27 mouse cellular contexts compared by ENCODE assay signal in the genomic region with DNA sequence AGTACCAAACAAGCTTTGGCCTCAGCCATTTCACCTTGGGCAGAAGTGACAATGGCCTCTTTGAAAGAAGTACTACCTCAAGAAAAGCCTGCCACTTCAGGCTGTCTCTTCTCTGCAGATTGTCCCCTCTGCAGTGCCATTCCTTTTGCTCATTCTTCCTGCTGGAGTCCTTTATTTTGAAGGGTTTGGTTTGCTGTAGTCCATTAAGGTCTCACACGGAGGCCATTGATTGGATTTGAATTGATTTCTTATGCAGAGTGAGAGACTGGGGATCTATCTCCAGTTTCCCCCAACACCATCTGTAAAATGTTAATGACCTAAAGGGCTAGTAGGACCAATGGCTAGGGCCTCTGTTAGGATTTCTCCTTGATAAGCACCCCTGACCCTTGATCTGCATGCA.
"Had no signal": no experiment of that assay in that cellular context is flagged by ENCODE, and none has a peak within 500 bp of the region (broad histone marks: within the 10 kb centered on the region; RNA-seq: fewer than 3 reads in every experiment).

No protein-coding gene starts in this region.

- H3K4me2 ChIP-seq: embryonic facial prominence, embryonic 12.5 days; embryonic facial prominence, embryonic 13.5 days; embryonic facial prominence, embryonic 15.5 days; forebrain, embryonic 12.5 days; forebrain, embryonic 13.5 days; forebrain, embryonic 15.5 days had no signal

- H3K36me3 ChIP-seq: embryonic facial prominence, embryonic 10.5 days; embryonic facial prominence, embryonic 12.5 days; embryonic facial prominence, embryonic 13.5 days; embryonic facial prominence, embryonic 15.5 days; forebrain, embryonic 10.5 days; forebrain, embryonic 12.5 days; forebrain, embryonic 15.5 days had no signal

- H3K9ac ChIP-seq: embryonic facial prominence, embryonic 12.5 days; embryonic facial prominence, embryonic 13.5 days; embryonic facial prominence, embryonic 15.5 days; forebrain, embryonic 12.5 days; forebrain, embryonic 13.5 days; forebrain, embryonic 15.5 days; forebrain, postnatal 0 days had no signal

- H3K9me3 ChIP-seq: embryonic facial prominence, embryonic 10.5 days; embryonic facial prominence, embryonic 12.5 days; embryonic facial prominence, embryonic 13.5 days; embryonic facial prominence, embryonic 15.5 days; forebrain, embryonic 10.5 days; forebrain, embryonic 12.5 days; forebrain, embryonic 13.5 days; forebrain, embryonic 15.5 days had no signal

- H3K27ac ChIP-seq: embryonic facial prominence, embryonic 10.5 days; embryonic facial prominence, embryonic 12.5 days; embryonic facial prominence, embryonic 13.5 days; embryonic facial prominence, embryonic 15.5 days; forebrain, embryonic 10.5 days; forebrain, embryonic 12.5 days; forebrain, embryonic 13.5 days; forebrain, embryonic 15.5 days had no signal

- H3K4me3 ChIP-seq: embryonic facial prominence, embryonic 10.5 days; embryonic facial prominence, embryonic 12.5 days; embryonic facial prominence, embryonic 13.5 days; embryonic facial prominence, embryonic 15.5 days; erythroblast, embryonic 14.5 days; forebrain, embryonic 10.5 days; forebrain, embryonic 12.5 days; forebrain, embryonic 13.5 days; forebrain, embryonic 15.5 days; gastrocnemius, adult 2 months; heart, adult 2 months had no signal

- H3K27me3 ChIP-seq: embryonic facial prominence, embryonic 12.5 days; embryonic facial prominence, embryonic 13.5 days; embryonic facial prominence, embryonic 15.5 days; forebrain, embryonic 12.5 days; forebrain, embryonic 13.5 days; forebrain, embryonic 15.5 days had no signal

- ATAC-seq: forebrain, embryonic 13.5 days; forebrain, embryonic 14.5 days; forebrain, embryonic 15.5 days; forebrain, embryonic 16.5 days; forebrain, postnatal 0 days had no signal

- DNase-seq: cerebellum, adult 8-10 months; cerebellum, adult 9-10 months; cerebellum, adult 9-11 months; cerebellum, postnatal 10 days; cerebellum, postnatal 14 days; cerebellum, postnatal 25 days; cerebellum, postnatal 36 days; embryo, embryonic 11 days; forebrain, postnatal 0 days; gastrocnemius, adult 2 months; gastrocnemius, postnatal 10 days; gastrocnemius, postnatal 14 days; gastrocnemius, postnatal 25 days; gastrocnemius, postnatal 36 days; heart, adult 18-20 months; heart, adult 2 months had no signal

- H3K4me1 ChIP-seq: embryonic facial prominence, embryonic 10.5 days; embryonic facial prominence, embryonic 12.5 days; embryonic facial prominence, embryonic 13.5 days; embryonic facial prominence, embryonic 15.5 days; forebrain, embryonic 10.5 days; forebrain, embryonic 12.5 days; forebrain, embryonic 13.5 days; forebrain, embryonic 15.5 days had no signal
